Mouse (Mus musculus) stomach, embryonic 15.5 days (tissue): Measurements from ENCODE around the gene Fgfr1op2. TPM values are rescaled to one million over a fixed set of nuclear protein-coding genes. Genes with fewer than 3 reads are reported as not detected.

ENCODE experiments used
- ATAC-seq: fragments of 200-750 bp; cut with Nextera tagmentation; 2 replicates; pipeline ENCODE4 v1.8.0; 2017; ENCODE audit warnings: low read depth, moderate number of reproducible peaks, moderate TSS enrichment; ENCODE audit not compliant: insufficient read depth, low FRiP score
- H3K27ac ChIP-seq: fragments of 300-500 bp; sonication (generic); 2 replicates; pipeline ENCODE4 v1.5.1; 2015; ENCODE audit warnings: mild to moderate bottlenecking, inconsistent platforms
- H3K27me3 ChIP-seq: fragments of 300-500 bp; sonication (generic); replicated peaks from 2 replicates; pipeline ENCODE4 v1.6.1; 2015; ENCODE audit warnings: inconsistent platforms
- H3K36me3 ChIP-seq: fragments of 300-500 bp; sonication (generic); 2 replicates; pipeline ENCODE4 v1.6.1; 2015; ENCODE audit warnings: inconsistent platforms
- H3K4me1 ChIP-seq: fragments of 300-500 bp; sonication (generic); 2 replicates; pipeline ENCODE4 v1.6.1; 2015; ENCODE audit warnings: inconsistent platforms
- H3K4me2 ChIP-seq: fragments of 300-500 bp; sonication (generic); 2 replicates; pipeline ENCODE4 v1.6.1; 2015; ENCODE audit warnings: mild to moderate bottlenecking, inconsistent platforms
- H3K4me3 ChIP-seq: fragments of 300-500 bp; sonication (generic); replicated peaks from 2 replicates; pipeline ENCODE4 v1.5.1; 2015; ENCODE audit warnings: inconsistent platforms
- H3K9ac ChIP-seq: fragments of 300-500 bp; sonication (generic); 2 replicates; pipeline ENCODE4 v1.6.1; 2015; ENCODE audit warnings: inconsistent platforms
- H3K9me3 ChIP-seq: fragments of 300-500 bp; sonication (generic); 2 replicates; pipeline ENCODE4 v1.6.1; 2016; ENCODE audit warnings: inconsistent platforms
- WGBS: fragments of 180-500 bp; shearing (Covaris S2); methylation state at CpG from one replicate; pipeline ENCODE4 v1.1.7; 2015; 5-methylcytosine and 5-hydroxymethylcytosine counted together
- polyA plus RNA-seq: library from polyadenylated mRNA; unstranded; fragments of >200 nt; fragmentation: Nextera tagmentation; extraction: Ambion mirVana; gene quantifications from 2 replicates; pipeline ENCODE4 v1.2.1, GENCODE M21; 2015

Gene Fgfr1op2
- polyA plus RNA-seq, 1 experiment from 2014 or later = 101 TPM

GRCm38 (mm10) chr6:146611385-146611784 lies 34.4 kb downstream of the Fgfr1op2 start:
- WGBS = 80% methylated on average over 6 of the region's 6 CpGs
- ATAC-seq = peak; percentile 83
- H3K4me1 ChIP-seq = no peaks in the 10 kb centered on the region

DNA sequence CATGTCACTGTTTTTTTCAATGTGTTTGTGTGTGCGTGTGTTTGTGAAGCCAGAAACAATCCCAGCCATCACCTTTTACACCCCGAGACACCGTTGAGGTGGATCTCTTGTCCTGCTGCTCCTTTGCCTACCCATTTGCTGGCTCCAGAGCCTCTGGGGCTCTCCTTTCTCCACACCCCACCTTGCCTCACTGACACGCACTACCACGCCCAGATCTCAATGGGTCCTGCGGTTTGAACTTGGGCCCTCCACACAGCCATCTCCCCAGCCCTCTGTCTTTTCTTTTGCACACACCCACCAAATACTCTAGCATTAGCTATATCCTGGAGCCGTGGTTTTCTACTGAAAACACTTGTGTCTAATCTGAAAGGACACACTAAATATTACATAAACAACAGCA lies 34.9 kb downstream of the Fgfr1op2 start:
- Histone ChIP-seq H3K9ac (no peak overlapping the region), H3K36me3 (peaks cover 9% of the 10 kb centered on the region; the same call in 1 of the 2 replicates), H3K27me3 (no peaks in the 10 kb centered on the region), H3K4me2 (no peak overlapping the region), H3K9me3 (no peaks in the 10 kb centered on the region), H3K27ac (no peak overlapping the region), H3K4me1 (no peaks in the 10 kb centered on the region), H3K4me3 (no peak overlapping the region)
- peak; percentile 85 for ATAC-seq
- WGBS = 86% methylated on average over 7 of the region's 7 CpGs

More at GRCm38 (mm10) chr6:146611385-146611784, 34.4 kb downstream of the Fgfr1op2 start:
- Histone ChIP-seq H3K4me3 (no peak overlapping the region), H3K27ac (no peak overlapping the region), H3K9me3 (no peaks in the 10 kb centered on the region), H3K27me3 (no peaks in the 10 kb centered on the region), H3K9ac (no peak overlapping the region), H3K4me2 (no peak overlapping the region), H3K36me3 (peaks cover 9% of the 10 kb centered on the region; the same call in 1 of the 2 replicates)

GRCm38 (mm10) chr6:146612736-146613135 lies 35.7 kb downstream of the Fgfr1op2 start:
- no peak overlapping the region for H3K9ac ChIP-seq
- H3K4me2 ChIP-seq = no peak overlapping the region
- no peaks in the 10 kb centered on the region for H3K9me3 ChIP-seq
- no peak overlapping the region for H3K4me3 ChIP-seq
- no peaks in the 10 kb centered on the region for H3K4me1 ChIP-seq
- peaks cover 3% of the 10 kb centered on the region; the same call in 1 of the 2 replicates for H3K36me3 ChIP-seq
- ATAC-seq = no peak
- H3K27me3 ChIP-seq = no peaks in the 10 kb centered on the region
- no peak overlapping the region for H3K27ac ChIP-seq
- 95% methylated on average over 5 of the region's 5 CpGs for WGBS

DNA sequence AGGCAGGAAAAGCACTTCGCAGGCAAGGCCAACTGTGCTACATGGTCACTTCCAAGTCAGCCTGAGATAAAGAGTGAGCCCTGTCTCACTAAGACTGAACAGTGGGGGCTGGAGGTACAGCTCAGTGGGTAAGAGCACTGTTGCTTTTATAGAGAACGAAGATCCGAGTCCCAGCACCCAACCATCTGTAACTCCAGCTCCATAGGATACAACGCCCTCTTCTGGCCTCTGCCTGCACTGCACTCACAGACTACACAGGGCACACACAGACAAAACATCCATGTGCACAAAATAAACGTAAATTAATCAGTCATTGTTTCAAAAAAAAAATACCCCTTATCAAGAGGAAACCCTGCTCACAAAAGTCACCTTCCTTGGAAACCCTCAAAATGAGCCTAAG lies 36.9 kb downstream of the Fgfr1op2 start:
- no peak overlapping the region for H3K4me3 ChIP-seq
- H3K9me3 ChIP-seq = no peaks in the 10 kb centered on the region
- ATAC-seq = no peak
- no peak overlapping the region for H3K9ac ChIP-seq
- no peak overlapping the region for H3K4me2 ChIP-seq
- no peak overlapping the region for H3K27ac ChIP-seq
- H3K4me1 ChIP-seq = no peaks in the 10 kb centered on the region
- peaks cover 11% of the 10 kb centered on the region for H3K36me3 ChIP-seq
- 91% methylated on average over 5 of the region's 5 CpGs for WGBS
- H3K27me3 ChIP-seq = no peaks in the 10 kb centered on the region

GRCm38 (mm10) chr6:146614541-146614940 lies 37.5 kb downstream of the Fgfr1op2 start:
- H3K36me3 ChIP-seq = peaks cover 11% of the 10 kb centered on the region
- no peaks in the 10 kb centered on the region for H3K4me1 ChIP-seq
- H3K27me3 ChIP-seq = no peaks in the 10 kb centered on the region
- H3K4me3 ChIP-seq = no peak overlapping the region
- WGBS = 83% methylated on average over 5 of the region's 5 CpGs
- H3K9ac ChIP-seq = no peak overlapping the region
- no peak overlapping the region for H3K27ac ChIP-seq
- H3K4me2 ChIP-seq = no peak overlapping the region
- peak; percentile 42; the same call in 1 of the 2 replicates for ATAC-seq
- no peaks in the 10 kb centered on the region for H3K9me3 ChIP-seq

GRCm38 (mm10) chr6:146615891-146616290 lies 38.9 kb downstream of the Fgfr1op2 start:
- H3K4me1 ChIP-seq = no peaks in the 10 kb centered on the region
- no peak overlapping the region for H3K27ac ChIP-seq
- WGBS = 91% methylated on average over 8 of the region's 8 CpGs
- no peak overlapping the region for H3K9ac ChIP-seq
- no peaks in the 10 kb centered on the region for H3K9me3 ChIP-seq
- H3K4me2 ChIP-seq = no peak overlapping the region
- ATAC-seq = no peak
- H3K36me3 ChIP-seq = peaks cover 13% of the 10 kb centered on the region
- H3K4me3 ChIP-seq = no peak overlapping the region
- no peaks in the 10 kb centered on the region for H3K27me3 ChIP-seq

DNA sequence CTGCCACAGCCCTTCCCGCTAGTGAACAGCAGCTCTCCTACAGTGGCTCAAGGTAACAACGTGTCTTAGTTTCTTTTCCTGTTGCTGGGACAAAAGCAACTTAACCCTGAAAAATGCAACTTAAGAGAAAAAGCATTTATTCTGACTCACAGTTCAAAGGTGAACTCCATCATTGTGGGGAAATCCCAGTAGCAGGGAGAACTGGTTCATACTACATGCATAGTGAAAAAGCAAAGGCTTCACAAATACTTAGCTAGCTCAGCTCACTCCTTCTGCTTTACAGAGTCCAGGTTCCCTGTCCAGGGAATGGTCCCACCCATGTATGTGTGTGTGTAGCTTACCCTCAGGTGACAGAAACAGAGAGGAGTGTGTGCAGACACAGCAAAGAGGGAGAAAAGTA lies 39.7 kb downstream of the Fgfr1op2 start:
- 78% methylated on average over 2 of the region's 2 CpGs for WGBS
- H3K4me2 ChIP-seq = no peak overlapping the region
- no peak overlapping the region for H3K4me3 ChIP-seq
- no peaks in the 10 kb centered on the region for H3K4me1 ChIP-seq
- H3K9me3 ChIP-seq = no peaks in the 10 kb centered on the region
- H3K27ac ChIP-seq = no peak overlapping the region
- H3K36me3 ChIP-seq = peaks cover 13% of the 10 kb centered on the region
- no peak for ATAC-seq
- no peaks in the 10 kb centered on the region for H3K27me3 ChIP-seq
- no peak overlapping the region for H3K9ac ChIP-seq

DNA sequence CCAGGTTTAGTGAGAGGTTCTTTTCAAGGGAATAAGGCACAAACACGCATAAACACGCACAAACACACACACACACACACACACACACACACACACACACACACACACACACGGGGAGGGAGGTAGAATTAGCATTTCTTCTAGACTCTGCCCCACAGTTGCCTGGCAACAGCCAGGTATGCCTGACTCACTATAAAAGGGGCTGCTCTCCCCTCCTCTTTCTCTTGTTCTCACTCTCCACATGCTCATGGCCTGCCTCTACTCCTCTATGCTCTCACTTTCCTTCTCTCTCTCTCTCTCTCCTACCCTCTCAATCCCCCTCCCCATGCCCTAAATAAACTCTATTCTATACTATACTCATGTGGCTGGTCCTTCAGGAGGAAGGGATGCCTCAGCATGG lies 51.1 kb downstream of the Fgfr1op2 start:
- Histone ChIP-seq H3K36me3 (no peaks in the 10 kb centered on the region), H3K27me3 (no peaks in the 10 kb centered on the region), H3K9me3 (no peaks in the 10 kb centered on the region), H3K9ac (no peak overlapping the region), H3K4me3 (no peak overlapping the region), H3K27ac (no peak overlapping the region), H3K4me2 (no peak overlapping the region), H3K4me1 (peaks cover 2% of the 10 kb centered on the region)
- ATAC-seq = no peak
- 82% methylated on average over 3 of the region's 3 CpGs for WGBS

DNA sequence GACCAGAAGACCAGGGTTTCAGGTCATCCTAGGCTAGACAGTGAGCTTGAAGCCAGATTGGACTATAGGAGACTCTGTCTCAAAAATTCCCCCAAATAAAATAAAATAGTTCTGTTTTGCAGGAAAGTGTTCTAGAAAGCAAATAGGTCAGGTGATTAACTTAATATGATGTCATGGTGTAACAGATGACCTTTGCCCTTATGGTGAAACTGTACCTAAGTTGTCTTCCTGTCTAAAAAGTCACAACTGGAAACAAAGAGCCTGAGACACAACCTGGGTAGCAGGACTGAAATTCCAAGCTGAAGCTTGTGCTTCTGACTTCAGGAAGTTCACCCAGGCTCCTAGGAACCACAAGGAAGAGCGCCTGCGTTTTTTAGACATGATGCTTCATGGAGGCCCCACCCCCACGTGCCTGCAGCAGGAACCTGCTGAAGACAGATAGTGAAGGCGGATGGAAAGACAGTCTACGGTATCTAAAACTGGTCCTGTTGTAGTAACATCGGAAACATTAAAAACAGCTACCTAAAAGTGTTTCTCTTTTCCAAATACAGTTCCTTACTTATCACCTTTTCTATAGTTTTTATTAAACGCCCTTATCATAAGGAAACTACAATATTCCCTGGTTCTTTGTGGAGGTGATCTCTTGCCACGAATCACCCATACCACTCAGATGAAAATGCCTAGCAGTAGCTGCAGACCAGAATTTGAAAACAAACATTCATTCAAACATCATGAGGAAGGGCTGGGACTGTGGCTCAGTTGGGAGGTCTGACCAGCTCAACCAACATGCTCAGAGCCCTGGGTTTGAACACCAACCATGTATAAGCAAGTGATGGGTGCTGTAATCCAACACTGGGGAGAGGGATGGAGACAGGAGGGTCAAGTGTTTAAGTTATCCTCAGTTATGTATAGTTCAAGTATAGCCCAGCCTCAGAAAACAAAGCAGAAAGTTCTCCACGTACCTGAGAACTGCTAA lies 53.1 kb downstream of the Fgfr1op2 start:
- WGBS = 73% methylated on average over 9 of the region's 9 CpGs
- ATAC-seq = peak; percentile 54; the same call in 1 of the 2 replicates

GRCm38 (mm10) chr6:146630961-146631360 lies 54.0 kb downstream of the Fgfr1op2 start:
- H3K4me1 ChIP-seq = peaks cover 7% of the 10 kb centered on the region
- H3K9me3 ChIP-seq = no peaks in the 10 kb centered on the region
- H3K4me2 ChIP-seq = no peak overlapping the region
- H3K27ac ChIP-seq = no peak overlapping the region
- ATAC-seq = no peak
- 80% methylated on average over 4 of the region's 4 CpGs for WGBS
- H3K9ac ChIP-seq = no peak overlapping the region
- no peaks in the 10 kb centered on the region for H3K36me3 ChIP-seq
- H3K4me3 ChIP-seq = no peak overlapping the region
- no peaks in the 10 kb centered on the region for H3K27me3 ChIP-seq

More for the DNA sequence above, 53.1 kb downstream of the Fgfr1op2 start:
- H3K36me3 ChIP-seq = no peaks in the 10 kb centered on the region
- peaks cover 7% of the 10 kb centered on the region for H3K4me1 ChIP-seq
- no peaks in the 10 kb centered on the region for H3K27me3 ChIP-seq
- H3K4me3 ChIP-seq = no peak overlapping the region
- H3K9ac ChIP-seq = no peak overlapping the region
- H3K27ac ChIP-seq = no peak overlapping the region
- no peaks in the 10 kb centered on the region for H3K9me3 ChIP-seq
- H3K4me2 ChIP-seq = no peak overlapping the region

DNA sequence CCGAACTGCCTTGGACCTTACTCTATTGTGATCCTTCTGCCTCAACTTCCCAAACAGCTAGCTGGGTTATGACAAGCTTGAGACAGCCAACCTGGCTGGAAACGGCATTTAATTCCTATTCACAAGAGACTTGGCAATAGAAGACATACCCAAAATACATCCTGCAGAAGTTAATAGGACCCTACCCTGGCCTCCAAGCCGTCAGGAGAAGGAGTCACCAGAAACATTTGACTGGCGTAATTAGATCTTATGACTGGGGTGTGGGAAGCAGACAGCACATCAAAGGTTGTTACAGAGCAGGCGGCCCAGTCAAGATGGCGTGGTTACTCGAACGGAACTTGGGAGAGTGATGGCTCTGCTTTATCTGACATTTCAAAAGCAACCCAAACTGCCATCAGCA lies 54.8 kb downstream of the Fgfr1op2 start:
- no peaks in the 10 kb centered on the region for H3K36me3 ChIP-seq
- peaks cover 7% of the 10 kb centered on the region for H3K4me1 ChIP-seq
- H3K9me3 ChIP-seq = no peaks in the 10 kb centered on the region
- WGBS = 66% methylated on average over 8 of the region's 8 CpGs
- no peak overlapping the region for H3K4me3 ChIP-seq
- H3K27ac ChIP-seq = no peak overlapping the region
- ATAC-seq = no peak
- no peaks in the 10 kb centered on the region for H3K27me3 ChIP-seq
- no peak overlapping the region for H3K4me2 ChIP-seq
- H3K9ac ChIP-seq = no peak overlapping the region

GRCm38 (mm10) chr6:146632403-146632802 lies 55.4 kb downstream of the Fgfr1op2 start:
- Histone ChIP-seq H3K4me2 (peak overlapping the region; percentile 81; the same call in 1 of the 2 replicates), H3K36me3 (no peaks in the 10 kb centered on the region), H3K27me3 (no peaks in the 10 kb centered on the region), H3K9me3 (no peaks in the 10 kb centered on the region), H3K9ac (no peak overlapping the region), H3K4me1 (peaks cover 7% of the 10 kb centered on the region), H3K27ac (no peak overlapping the region), H3K4me3 (no peak overlapping the region)
- no peak for ATAC-seq
- WGBS = 61% methylated on average over 9 of the region's 9 CpGs
